Mouse (Mus musculus): ENCODE results near the gene Srek1ip1. TPM values are rescaled to one million over a fixed set of nuclear protein-coding genes. Genes with fewer than 3 reads are reported as not detected.

Srek1ip1 gene
- total and polyA plus RNA-seq, 3 experiments, result 10.7 to 26.1 TPM; not detected in 1

DNA sequence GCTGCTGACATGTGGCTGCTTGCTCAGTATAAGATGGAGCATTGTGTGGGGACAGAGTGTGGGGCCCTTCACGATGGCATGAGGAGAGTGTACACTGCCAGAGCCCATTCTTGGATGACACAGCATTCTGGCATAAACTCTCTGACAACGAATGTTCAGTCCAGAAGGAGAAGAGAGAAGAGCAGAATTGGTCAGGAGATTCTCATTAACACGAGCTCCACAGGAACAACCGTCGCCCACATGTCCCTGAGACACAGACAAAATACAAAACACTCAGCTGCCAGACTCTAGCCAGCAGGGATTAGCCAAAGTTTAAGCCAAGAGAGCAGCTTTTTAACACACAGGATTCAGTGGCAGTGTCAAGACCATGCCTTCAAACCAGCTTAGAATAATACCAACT is 74.4 kb downstream of the Srek1ip1 start:
- H3K4me3 ChIP-seq (ENCODE audit: control insufficient read depth in 1 of 2, insufficient read depth in 1 of 2, low read depth in 2 of 2, low read length in 2 of 2), result no peak overlapping the region
- DNase-seq (ENCODE audit: low read depth, low spot score), result no peak
- no peaks in the 10 kb centered on the region; a peak in 1 of 4 replicates for H3K4me1 ChIP-seq (ENCODE audit: control insufficient read depth in 1 of 2, insufficient read depth in 2 of 2, low read length in 2 of 2)
- no peaks in the 10 kb centered on the region for H3K36me3 ChIP-seq (ENCODE audit: control insufficient read depth in 1 of 2, insufficient read depth in 2 of 2, low read length in 2 of 2)
- H3K27ac ChIP-seq (ENCODE audit: control insufficient read depth, low read depth, low read length), result no peak overlapping the region
- H3K79me2 ChIP-seq (ENCODE audit: control insufficient read depth, insufficient read depth, low read length, poor library complexity), result no peaks in the 10 kb centered on the region
- H3K27me3 ChIP-seq (ENCODE audit: control insufficient read depth in 1 of 2, insufficient read depth in 2 of 2, low read length in 2 of 2), result 0 out of 4 replicates have a peak, but pooled peaks cover 0 to 2% of the 10 kb centered on the region in 2 experiments
- no peak overlapping the region for H3K9ac ChIP-seq (ENCODE audit: control insufficient read depth, low read depth, low read length, poor library complexity, severe bottlenecking)
- no peak for TF ChIP-seq E2F4 (IDR thresholded peaks at IDR 0.05; ENCODE audit: borderline replicate concordance, low read depth, low read length)
- no peak for TF ChIP-seq MEF2A (IDR thresholded peaks at IDR 0.05; ENCODE audit: extremely low read depth, insufficient replicate concordance, low read depth, low read length, poor library complexity, severe bottlenecking)
- TF ChIP-seq EP300 (IDR thresholded peaks at IDR 0.05; ENCODE audit: low read depth in 1 of 2, low read length in 2 of 2), result no peak
- H3K9me3 ChIP-seq (replicated peaks; ENCODE audit: insufficient read depth, low read length), result no peaks in the 10 kb centered on the region

DNA sequence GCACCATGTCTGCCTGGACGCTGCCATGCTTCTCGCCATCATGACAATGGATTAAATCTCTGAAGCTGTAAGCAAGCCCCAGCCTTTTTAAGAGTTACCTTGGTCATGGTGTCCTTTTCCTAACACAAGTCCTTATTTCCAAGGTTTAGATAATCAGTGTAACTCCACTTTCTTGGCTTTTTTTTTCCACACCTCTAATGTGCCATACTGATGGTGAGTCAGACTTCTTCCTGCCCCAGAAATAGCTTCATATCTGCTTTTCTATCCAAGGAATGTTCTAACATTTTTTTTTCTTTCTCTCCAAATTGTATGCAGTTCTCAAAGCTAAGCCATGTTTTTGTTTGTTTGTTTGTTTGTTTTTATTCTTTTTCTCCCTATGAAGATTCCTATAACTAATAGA is 77.6 kb downstream of the Srek1ip1 start:
- no peaks in the 10 kb centered on the region for H3K79me2 ChIP-seq (ENCODE audit: control insufficient read depth, insufficient read depth, low read length, poor library complexity)
- no peaks in the 10 kb centered on the region; a peak in 1 of 4 replicates for H3K4me1 ChIP-seq (ENCODE audit: control insufficient read depth in 1 of 2, insufficient read depth in 2 of 2, low read length in 2 of 2)
- no peak overlapping the region for H3K9ac ChIP-seq (ENCODE audit: control insufficient read depth, low read depth, low read length, poor library complexity, severe bottlenecking)
- DNase-seq (ENCODE audit: low read depth, low spot score), result no peak
- H3K27ac ChIP-seq (ENCODE audit: control insufficient read depth, low read depth, low read length), result no peak overlapping the region
- H3K36me3 ChIP-seq (ENCODE audit: control insufficient read depth in 1 of 2, insufficient read depth in 2 of 2, low read length in 2 of 2), result no peaks in the 10 kb centered on the region
- no peaks in the 10 kb centered on the region for H3K9me3 ChIP-seq (replicated peaks; ENCODE audit: insufficient read depth, low read length)
- no peak overlapping the region for H3K4me3 ChIP-seq (ENCODE audit: control insufficient read depth in 1 of 2, insufficient read depth in 1 of 2, low read depth in 2 of 2, low read length in 2 of 2)
- TF ChIP-seq KAT2A (conservative IDR thresholded peaks at IDR 0.05; ENCODE audit: low read depth, low read length) (no peak), POLR2A (IDR thresholded peaks at IDR 0.05; ENCODE audit: control insufficient read depth in 1 of 2, insufficient read depth in 1 of 2, low read depth in 1 of 2, low read length in 2 of 2, poor library complexity in 1 of 2) (no peak), BHLHE40 (IDR thresholded peaks at IDR 0.05; ENCODE audit: borderline replicate concordance, low read depth, low read length) (no peak), ZMIZ1 (IDR thresholded peaks at IDR 0.05; ENCODE audit: low read depth, low read length) (no peak), MXI1 (IDR thresholded peaks at IDR 0.05; ENCODE audit: low read depth, low read length) (no peak), EP300 (IDR thresholded peaks at IDR 0.05; ENCODE audit: low read depth in 1 of 2, low read length in 2 of 2) (no peak), POLR2AphosphoS5 (IDR thresholded peaks at IDR 0.05; ENCODE audit: borderline replicate concordance, low read depth, low read length) (no peak), TBP (IDR thresholded peaks at IDR 0.05; ENCODE audit: low read depth, low read length) (no peak), ZC3H11A (IDR thresholded peaks at IDR 0.05; ENCODE audit: low read depth, low read length) (no peak), MAZ (IDR thresholded peaks at IDR 0.05; ENCODE audit: low read depth, low read length) (no peak), ETS1 (IDR thresholded peaks at IDR 0.05; ENCODE audit: low read depth, low read length) (no peak), UBTF (IDR thresholded peaks at IDR 0.05; ENCODE audit: borderline replicate concordance, insufficient read depth, low read depth, low read length) (no peak), HCFC1 (IDR thresholded peaks at IDR 0.05; ENCODE audit: low read depth, low read length) (no peak), USF2 (IDR thresholded peaks at IDR 0.05; ENCODE audit: borderline replicate concordance in 1 of 2, insufficient read depth in 1 of 2, low read depth in 1 of 2, low read length in 2 of 2) (no peak)
- 0 out of 4 replicates have a peak, but pooled peaks cover 0 to 2% of the 10 kb centered on the region in 2 experiments for H3K27me3 ChIP-seq (ENCODE audit: control insufficient read depth in 1 of 2, insufficient read depth in 2 of 2, low read length in 2 of 2)
